Mouse (Mus musculus) stomach, postnatal 0 days (tissue): ENCODE data around the gene Creb3l2.

ENCODE experiments used
- CTCF ChIP-seq: IDR thresholded peaks from 2 replicates; pipeline ENCODE4 v1.5.1; 2016; ENCODE audit warnings: antibody characterized with exemption, low read depth, mild to moderate bottlenecking, moderate library complexity
- EP300 ChIP-seq: optimal IDR thresholded peaks from 2 replicates; pipeline ENCODE3; 2016; ENCODE audit warnings: antibody characterized with exemption

- peak; percentile 63 for TF ChIP-seq EP300
- no peak for TF ChIP-seq CTCF
Observed at GRCm38 (mm10) chr6:37385602-37386285, 56.2 kb downstream of the Creb3l2 start.
